Mouse (Mus musculus) liver, postnatal 0 days (tissue): Measurements from ENCODE around the gene Olfml2a.

Source experiments
- CTCF ChIP-seq: sonication (generic); IDR thresholded peaks from 2 replicates; pipeline ENCODE4 v1.5.1; 2016; ENCODE audit warnings: antibody characterized with exemption, low read depth
- EP300 ChIP-seq: IDR thresholded peaks from 2 replicates; pipeline ENCODE4 v1.6.1; 2016; ENCODE audit warnings: antibody characterized with exemption, low read depth, mild to moderate bottlenecking

GRCm38 (mm10) chr2:38934936-38935335 is 3.2 kb downstream of the Olfml2a start:
- TF ChIP-seq EP300 (no peak), CTCF (no peak)
